Mouse (Mus musculus) adrenal gland, postnatal 25 days (tissue): Measurements from ENCODE around the gene Dock8. TPM values are rescaled to one million over a fixed set of nuclear protein-coding genes. Genes with fewer than 3 reads are reported as not detected.

ENCODE experiments used
- DNase-seq: peaks from one replicate; pipeline ENCODE4 v3.0.0; 2021; ENCODE audit warnings: mixed read lengths
- long read RNA-seq: library from polyadenylated mRNA; stranded (forward); transcript quantifications from one replicate; pipeline ENCODE4 v2.0.0, GENCODE M21; 2021
- total RNA-seq: library from RNA; stranded (reverse); gene quantifications from 2 replicates; pipeline ENCODE4 v1.2.3, GENCODE M21; 2021

Dock8 gene
- total RNA-seq = 24.9 and 36.2 TPM in 2 replicates
- long read RNA-seq, partial matches to known transcripts = 4 of 7 reads
- long read RNA-seq, other reads (novel, unspliced or antisense) = 3 of 7 reads

DNA sequence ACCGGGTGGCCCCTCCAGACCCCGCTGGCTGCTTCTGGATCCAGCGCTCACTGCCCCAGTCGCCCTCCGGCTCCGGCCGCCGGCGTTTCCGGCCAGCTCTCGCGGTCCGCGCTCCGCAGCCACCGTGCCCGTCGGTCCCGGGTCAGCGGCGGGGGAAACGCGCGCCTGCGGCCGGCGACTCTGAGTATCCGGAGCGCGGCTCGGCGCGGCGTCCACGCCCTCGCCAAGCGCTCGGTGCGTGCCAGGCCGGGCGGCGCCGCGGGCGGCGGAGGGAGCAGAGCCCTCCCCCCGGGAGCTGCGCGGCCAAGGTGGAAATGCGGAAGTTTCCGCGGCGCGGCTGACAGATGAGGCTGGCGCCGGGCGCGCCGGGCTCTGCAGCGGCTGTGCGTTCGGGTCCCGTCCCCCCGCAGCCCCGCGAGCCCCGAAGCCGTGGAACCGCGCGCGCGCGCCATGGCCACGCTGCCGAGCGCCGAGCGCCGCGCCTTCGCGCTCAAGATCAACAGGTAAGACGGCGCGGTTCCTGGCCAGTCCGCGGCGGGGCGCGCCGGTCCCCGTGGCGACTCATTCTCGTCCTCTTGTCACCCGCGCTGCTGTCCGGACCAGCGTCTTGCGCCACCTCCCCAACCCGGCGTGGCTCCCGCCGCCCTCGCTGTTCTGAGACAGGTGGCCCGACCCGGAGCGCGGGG is at the start of gene Dock8:
TSS of gene Dock8 (plus strand) at position 334 of the 686 bp plus-strand sequence.
- peak; percentile 74 for DNase-seq

DNA sequence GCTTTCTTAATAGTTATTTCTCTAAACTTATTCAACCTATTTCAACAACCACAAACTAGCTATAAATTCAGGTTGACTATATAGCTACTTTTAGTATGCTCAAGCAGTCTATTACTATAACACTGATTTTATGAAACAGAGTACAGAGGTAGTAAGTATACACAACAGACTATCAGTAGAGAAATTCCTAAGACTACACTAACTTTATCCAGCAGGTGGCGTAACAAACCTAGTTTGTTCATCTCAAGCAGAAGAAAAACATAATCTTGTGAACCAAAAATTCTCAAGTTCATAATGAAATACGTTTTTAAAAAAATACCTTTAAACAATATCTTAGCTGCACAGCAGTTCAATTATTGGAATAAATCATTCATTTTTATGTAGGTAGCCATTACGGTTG is 40.8 kb upstream of the Dock8 start:
- no peak for DNase-seq

DNA sequence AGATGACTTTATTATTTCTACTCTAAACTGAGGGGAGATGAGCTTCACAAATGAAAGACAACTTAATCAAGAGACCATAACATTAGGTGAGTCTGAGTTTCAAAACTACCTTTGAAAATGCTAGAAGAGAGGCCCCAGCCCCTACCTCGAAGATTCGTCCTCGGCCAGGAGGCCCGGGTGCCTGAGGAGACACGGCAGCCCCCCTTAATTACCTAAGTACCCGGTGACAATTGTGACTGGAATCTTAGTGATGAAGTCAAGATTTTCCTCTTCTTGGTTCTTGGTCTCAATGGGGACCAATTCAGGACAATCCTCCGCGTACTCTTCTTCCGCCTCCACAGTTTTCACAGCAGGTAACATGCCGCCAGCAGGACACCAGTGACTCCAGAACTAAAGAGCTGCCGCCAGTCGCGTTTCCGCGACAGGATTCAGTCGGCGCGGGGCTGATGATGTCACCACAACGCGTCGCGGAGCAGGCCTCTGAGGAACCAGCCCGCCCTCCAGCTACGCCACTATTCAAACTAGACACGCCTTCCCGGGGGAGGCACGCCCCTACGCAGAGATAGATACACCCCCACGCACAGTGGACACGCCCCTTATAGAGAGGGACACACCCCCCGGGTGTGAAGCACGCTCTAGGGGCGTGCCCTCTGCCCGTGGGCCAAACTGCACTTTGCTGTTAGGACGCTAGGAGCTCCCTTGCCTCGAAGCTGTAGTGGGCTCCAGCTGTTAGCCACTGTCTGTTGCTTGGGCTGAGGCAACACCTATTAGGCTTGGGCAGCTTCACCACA is 38.0 kb upstream of the Dock8 start, which contains the start of gene Cbwd1:
TSS of gene Cbwd1 (minus strand) at position 439 of the 791 bp plus-strand sequence.
- peak; percentile 97 for DNase-seq

DNA sequence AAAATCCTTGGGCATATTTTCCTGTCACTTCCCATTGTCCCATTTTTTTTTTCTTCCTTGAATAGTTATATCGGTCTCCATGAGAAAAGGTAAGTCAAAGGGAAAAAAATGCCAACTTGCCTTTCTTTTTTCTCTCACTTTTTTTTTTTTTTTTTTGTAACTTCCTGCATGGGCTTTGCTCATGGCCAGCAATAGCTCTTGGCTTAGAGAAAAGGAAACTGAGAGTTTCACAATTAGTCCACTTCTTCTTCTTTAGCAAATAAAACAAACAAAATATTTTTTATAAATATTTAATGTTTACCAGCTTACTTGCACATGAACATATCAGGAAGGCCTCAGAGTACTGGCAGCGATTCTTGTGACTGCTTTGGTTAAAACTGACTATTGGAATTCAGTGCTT is 33.1 kb upstream of the Dock8 start:
- no peak for DNase-seq

DNA sequence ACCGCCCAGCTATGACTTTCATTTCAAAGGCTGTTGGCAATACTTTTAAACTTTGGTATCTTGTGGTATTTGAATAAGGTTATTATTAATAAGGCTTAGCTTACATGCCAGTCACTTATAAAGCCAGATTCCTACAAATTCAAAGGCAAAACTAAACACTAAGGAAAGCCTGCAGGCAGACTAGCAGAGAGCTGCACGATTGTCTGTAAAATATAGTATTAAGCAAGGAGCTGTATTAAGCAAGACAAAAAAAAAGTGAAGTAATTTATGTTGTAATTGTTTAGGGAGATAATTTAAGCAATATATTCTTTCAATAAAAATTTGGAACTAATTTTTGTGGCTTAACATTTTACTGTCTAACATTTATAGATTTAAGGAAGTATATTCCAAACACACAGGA is 32.4 kb upstream of the Dock8 start:
- no peak for DNase-seq

DNA sequence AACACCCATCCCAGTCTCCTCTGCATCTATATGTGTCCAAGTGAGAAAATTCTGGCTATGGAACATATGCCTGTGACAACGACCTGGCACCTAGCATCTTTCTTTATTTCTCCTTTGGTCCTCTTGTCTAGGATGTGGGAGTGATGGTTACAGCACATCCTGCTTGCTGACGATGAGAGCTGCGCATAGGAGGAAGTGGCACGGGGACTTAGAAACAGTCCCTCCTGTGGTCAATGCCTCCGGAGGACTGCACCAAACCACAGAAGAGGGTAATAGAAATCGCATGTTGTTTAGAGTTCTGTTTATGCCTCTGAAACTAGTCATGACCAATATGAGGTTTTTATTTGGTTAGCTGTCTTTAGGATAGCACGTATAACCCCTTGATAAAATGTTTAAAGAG is 28.0 kb upstream of the Dock8 start:
- no peak for DNase-seq

DNA sequence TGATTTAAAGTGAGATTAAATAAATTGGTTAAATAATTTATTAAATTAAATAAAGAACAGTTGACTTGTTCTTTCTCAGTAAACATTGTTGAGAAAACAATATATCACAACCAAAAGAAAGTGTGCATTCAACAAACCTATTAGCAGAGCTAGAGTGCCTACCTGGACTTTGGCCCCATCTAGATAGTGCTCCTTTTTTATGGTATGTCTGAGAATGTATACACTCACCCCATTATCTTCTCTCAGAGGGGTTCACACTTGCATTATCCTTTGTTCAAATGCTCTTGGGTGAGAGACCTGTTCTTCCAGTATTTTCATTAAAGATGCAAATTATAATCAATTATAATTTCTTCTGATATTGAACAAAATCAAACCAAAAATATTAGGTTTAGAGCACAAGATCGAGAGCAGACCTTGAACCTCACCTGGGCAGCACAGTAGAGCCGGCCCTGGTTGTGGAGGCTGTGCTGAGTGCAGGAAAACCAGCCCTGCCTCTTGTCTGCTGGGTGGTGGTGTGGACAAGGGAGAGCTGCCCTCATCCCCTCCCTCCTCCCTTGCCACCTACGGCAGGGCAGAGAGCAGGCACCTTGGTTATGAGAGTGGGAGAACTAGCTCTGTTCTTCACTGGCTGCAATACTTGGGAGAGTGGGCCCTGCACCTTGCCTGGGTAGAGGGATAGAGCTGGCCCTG is 26.5 kb upstream of the Dock8 start:
- DNase-seq = no peak

DNA sequence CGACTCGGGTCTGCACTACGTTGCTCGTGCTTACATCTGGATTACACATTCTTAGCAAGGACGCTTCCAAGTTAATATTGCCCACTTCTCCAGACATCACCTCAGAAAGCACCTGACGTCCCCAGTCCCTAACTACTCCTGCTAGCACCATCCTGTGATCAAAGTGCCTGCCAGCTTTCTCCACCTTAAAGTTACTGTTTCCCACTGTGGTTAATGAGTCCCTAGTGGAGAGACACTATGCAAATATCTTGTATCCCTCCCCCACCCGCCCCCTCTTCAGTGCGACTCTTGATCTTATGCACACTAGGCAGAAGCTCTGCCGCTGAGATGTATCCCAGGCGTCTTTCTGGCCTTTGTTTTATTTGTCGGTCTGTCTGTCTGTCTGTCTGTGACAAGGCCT is 21.3 kb upstream of the Dock8 start:
- DNase-seq = no peak

DNA sequence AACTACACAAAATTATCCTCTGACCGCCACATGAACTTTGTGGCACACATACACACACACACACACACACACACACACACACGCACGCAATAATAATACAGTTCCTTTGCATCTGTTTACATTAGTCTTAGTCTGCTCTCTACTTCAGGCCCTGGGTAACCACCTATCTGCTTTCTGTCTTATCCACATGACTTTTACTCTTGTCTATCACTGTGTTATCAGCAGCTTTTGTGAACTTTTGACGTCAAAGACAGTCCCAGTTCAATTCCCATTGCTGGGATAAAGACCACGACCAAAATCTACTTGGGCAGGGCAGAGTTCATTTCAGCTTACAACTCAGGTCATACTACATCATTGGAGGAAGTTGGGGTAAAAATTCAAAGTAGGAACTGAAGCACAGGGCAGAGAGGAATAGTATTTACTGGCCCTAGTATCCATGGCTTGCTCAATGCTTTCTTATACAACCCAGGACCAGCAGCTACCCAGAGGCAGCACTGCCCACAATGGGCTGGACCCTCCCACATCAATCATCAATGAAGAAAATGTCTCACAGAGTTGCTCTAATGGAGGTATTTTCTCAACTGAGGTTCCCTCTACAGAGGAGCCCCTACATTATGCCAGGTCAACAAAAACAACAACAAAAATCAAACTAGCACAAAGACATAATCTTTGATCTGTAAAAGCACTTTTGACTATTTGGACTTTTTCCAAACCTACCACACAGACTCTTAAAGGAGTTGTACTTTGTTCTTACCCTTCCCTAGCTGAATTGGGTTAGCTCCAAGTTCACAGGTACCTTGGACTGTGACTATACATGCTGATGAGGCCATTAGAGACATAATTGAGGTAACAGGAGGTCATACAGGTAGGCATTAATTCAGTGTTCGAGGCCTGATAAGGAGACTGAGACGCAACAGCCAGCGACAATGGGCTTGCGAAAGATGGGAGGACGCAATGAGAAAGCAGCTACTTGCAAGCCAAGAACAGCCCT is 20.2 kb upstream of the Dock8 start:
- no peak for DNase-seq

DNA sequence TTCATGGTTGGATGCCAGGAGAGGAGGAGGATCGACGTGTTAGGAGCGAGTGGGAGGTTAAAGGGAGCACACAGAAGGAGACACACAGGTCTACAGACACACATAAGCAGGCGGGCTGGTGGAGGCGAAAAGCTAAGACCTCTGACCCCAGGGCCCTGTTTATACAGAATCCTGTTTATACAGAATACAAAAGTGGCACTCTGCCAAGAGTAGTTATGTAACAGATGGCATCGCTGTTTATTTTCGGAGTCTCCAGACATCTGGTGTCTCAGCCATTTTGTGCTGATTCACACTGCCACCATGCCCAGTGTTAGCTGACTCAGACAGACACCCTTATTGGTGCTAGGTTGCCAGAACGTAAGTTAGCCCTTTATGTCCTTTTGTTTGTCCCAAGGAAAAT is 18.0 kb upstream of the Dock8 start:
- no peak for DNase-seq

DNA sequence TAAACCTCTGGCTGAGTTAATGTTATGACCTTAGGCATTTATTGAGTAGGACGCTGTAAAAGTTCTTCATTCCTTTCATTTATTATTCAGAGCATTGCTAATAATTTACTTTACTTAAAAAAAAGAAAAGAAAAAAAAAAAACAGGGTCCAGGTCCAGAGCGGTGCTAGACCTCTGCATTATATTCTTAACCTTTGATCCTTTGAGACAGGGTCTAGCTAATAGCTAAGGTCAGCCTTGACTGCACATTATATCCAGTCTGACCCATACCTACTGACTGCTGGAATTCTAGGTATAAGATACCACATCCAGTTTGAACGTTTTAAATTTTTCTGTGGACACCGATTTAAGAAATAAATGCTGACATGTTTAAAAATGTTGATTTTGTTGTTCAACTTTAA is 16.3 kb upstream of the Dock8 start:
- DNase-seq = no peak

DNA sequence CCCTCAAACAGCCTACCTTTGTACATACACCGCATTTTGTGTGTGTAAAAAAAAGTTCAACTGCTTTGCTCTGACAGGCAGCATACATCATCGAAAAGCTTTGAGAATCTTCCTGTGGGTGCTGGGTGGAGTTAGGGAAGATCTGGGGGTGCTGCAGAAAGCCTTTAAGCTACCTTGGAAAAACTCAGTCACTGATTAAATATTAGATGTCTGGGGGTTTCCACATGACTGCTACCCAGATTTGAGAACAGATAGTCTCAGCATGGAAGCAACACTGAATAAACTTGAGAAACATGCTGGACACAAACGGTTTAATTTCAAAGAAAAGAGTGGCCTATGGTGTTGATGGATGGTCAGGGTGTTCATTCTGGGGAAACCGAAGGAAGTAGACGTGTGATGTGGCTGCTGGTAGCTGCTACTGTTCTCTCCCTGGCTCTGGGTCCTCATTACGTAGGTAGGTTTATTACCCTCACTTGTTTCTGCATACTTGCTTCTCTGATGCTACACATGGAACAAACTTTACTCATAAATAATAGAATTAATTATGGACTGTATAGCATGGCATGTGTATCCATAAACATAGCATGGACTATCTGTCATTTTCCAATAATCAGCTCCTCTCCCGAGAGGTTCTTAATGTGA is 15.4 kb upstream of the Dock8 start:
- no peak for DNase-seq

DNA sequence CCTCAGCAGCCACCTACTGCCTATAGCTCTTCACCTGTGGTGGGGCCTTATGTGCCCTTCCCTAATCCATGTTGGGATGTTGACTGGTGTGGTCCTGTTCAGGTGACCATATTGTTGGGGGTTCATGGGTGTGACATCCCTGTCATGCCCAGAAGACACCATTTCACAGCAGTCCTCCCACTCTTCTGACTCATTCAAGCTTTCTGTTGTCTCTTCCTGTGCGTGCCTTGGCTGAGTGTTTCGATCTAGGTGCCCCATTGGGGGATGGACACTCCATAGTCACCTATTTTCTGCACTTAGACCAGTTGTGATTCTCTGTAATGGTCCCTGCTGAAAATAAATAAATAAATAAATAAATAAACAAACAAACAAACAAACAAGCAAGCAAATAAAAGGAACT is 14.3 kb upstream of the Dock8 start:
- no peak for DNase-seq

DNA sequence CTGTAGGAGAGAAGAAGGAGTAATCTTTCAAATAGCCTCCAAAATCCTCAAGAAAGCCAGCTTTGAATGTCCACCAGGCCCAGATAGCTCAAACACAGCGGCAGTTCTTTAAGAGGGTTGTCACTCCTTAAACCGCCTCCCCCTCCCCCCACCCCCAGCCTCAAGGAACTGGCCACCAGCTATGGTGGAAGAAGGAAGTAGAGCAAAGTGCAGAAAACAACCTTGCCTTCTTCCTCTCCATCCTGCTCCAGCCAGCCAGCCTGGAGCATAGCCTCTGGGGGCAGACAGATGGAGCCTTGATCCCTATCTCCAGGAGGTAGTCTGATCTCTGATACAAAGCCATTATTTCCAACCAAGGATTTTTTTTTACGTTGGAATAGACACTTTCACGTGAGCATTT is 12.0 kb upstream of the Dock8 start:
- DNase-seq = no peak

DNA sequence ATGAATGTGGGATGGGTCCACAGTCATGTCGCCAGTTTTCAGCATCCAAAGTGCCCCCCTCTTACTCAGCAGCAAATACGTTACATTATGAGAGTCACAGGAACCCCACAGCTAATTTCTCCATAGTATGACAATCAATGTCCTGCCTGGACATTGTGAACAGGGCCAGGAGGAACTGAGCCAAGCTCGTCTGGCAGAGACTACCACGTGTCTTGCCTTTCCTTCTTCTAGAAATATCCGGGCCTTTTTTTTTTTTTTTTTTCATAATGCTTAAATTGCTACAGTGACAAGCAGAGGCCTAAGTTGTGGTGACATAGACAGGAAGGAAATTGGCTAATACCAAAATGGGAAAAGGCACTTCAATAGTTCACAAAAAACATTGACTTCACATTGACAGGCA is 10.5 kb upstream of the Dock8 start:
- DNase-seq = no peak

DNA sequence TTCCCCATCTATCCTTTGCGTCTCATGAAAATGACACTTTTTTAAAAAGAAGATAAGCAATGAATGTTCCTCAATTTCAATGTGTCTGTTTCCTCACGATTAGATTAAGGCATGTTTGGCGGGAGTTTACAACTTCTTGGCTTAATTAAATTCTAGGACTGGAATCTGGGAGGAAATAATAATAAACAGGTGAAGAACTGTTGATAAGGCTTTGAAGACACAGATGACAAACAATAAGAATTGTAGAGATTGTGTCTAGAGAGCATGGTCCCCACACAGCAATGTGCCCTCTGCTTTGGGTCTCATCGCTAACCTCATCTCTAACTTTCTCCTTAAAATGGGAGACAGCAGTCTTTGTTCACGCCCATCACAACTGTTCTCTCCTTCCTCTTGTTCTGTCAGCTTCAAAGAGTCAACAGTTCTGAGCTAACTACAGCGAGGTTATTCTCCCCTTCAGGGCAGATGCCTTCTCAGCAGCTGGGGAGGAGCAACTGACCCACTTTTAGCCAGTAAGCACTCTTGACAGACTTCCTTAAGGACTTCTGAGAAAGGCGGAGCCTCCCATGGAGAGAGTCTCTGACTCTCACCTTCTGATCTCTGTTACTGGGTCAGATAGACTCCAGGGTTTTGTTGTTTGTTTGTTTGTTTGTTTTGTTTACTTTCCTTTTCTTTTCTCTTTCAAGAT is 9.1 kb upstream of the Dock8 start:
- no peak for DNase-seq

DNA sequence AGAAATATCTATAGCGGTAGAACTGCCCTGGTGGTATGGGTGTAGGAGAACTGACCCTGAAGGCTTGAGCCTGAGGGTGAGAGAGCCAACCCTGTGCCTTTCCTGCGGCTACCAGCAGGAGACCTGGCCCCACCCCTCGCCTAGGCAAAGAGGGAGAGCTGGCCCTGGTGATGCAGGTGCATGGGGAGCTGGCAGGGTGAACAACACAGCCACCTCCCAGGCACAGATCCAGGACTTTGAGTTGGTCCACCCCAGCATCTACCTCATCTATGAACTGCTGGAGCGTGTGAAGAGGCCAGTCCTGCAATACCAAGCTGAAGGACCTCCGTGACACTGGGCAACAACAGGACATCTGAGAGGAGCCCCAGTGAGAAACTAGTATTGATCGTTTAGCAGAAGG is 5.8 kb upstream of the Dock8 start:
- DNase-seq = no peak

DNA sequence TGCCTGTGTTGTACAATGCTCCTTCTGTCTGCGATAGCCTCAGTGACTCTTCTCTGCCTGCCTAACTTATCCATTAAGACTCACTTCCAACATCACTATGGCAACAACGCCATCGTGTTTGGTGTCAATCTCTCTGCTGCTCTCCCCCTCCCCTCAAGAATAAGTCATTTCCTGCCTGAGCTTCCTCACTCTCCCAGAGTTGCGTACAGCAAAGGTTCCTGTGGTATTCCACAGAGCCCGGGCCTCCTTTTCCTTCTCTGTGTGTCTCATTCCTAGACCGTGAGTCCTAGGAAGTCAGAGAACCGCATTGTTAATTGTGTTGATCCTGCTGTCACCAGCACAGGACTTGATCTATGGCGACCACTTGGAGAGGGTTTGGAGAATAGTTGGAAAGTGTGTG is 4.4 kb upstream of the Dock8 start:
- no peak for DNase-seq

DNA sequence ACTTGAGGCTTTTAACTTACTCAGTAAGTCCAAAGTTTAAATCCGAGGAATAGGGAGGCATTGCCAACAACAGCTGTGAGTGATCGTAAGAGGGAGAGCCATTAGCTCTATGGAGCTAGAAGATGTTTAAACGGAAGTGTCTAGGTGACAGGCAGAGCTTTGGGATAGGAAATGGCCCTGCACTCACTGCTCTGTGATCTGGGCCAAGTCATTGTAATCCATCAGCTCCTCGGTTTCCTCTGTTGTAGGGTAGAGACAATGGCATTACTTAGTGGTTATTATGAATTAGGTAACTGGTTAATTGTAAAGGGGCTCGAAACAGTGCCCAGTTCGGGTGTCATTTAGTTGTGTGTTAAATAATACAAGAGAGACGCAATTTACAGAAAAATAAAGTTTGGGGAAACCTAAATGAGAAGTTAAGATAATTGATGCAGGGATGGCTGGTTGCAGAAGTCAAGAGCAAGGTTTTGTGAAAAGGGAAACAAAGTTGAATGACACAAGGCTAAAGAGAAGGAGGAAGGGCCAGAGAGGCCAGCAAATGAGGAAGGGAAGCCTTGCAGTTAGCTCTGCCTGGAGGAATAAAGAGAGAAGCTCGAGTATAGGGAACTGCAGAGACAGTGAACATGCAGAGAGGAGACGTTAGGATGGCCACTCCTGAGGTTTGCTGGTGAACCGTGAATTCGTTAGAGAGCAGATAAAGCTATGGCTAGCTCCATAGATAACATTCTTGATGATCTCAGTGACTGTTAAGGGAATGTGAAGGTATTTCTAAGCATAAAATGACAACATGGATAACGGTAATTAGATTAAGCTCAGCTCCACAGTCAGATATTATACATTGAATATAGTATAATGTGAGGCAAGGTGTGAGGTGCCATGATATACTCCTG is 2.3 kb upstream of the Dock8 start:
- no peak for DNase-seq

DNA sequence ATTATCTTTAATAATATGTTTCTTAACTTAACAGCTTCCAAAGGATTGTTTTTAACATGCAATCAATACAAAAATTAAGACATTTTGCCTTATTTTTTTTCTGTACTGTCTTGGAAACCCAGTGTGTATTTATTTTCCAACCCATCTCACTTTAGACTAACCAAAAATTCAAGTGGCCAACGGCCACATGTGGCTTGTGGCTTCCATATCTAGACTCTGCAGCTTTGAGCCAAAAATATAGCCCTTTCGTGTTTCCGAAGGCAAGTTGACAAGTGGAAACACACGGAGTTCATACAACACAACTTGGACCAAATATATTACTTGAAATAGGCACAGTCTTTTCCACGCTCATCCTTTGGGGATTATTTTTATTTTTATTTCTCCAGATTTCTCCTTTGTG is 773 bp upstream of the Dock8 start:
- DNase-seq = no peak
